Mouse (Mus musculus): ENCODE measurements around the gene Gm3646. TPM values are rescaled to one million over a fixed set of nuclear protein-coding genes. Genes with fewer than 3 reads are reported as not detected.

Gene Gm3646
- polyA plus RNA-seq, 1 experiment from 2014 or later, result 1.4 TPM

- Histone ChIP-seq H3K4me2 (replicated peaks; ENCODE audit: low read depth) (no peak overlapping the region), H3K36me3 (ENCODE audit: control insufficient read depth, insufficient read depth, low read length) (no peaks in the 10 kb centered on the region), H3K9ac (ENCODE audit: low read length) (no peak overlapping the region), H3K4me1 (replicated peaks; ENCODE audit: control insufficient read depth, insufficient read depth) (no peaks in the 10 kb centered on the region; the same call in 1 of the 2 replicates), H3K27me3 (ENCODE audit: control insufficient read depth, insufficient read depth, low read length) (no peaks in the 10 kb centered on the region), H3K9me3 (ENCODE audit: control insufficient read depth, low read length) (no peaks in the 10 kb centered on the region), H3K4me3 (ENCODE audit: low read depth, low read length) (no peak overlapping the region), H3K27ac (replicated peaks) (no peak overlapping the region)
- ATAC-seq (ENCODE audit: low FRiP score, low TSS enrichment) (no peak), DNase-seq (ENCODE audit: low spot score) (no peak)
- WGBS, result 82% methylated on average over 14 of the region's 14 CpGs
- TF ChIP-seq CTCF (IDR thresholded peaks at IDR 0.05; ENCODE audit: low read depth) (no peak), EP300 (optimal IDR thresholded peaks at IDR 0.05) (no peak)
These were observed 31.0 kb downstream of the Gm3646 start for GRCm38 (mm10) chr1:39773991-39774729.

GRCm38 (mm10) chr1:39773551-39773950 lies 31.6 kb downstream of the Gm3646 start:
- Histone ChIP-seq H3K9me3 (ENCODE audit: control insufficient read depth, low read length) (no peaks in the 10 kb centered on the region), H3K27ac (replicated peaks) (no peak overlapping the region), H3K9ac (ENCODE audit: low read length) (no peak overlapping the region), H3K36me3 (ENCODE audit: control insufficient read depth, insufficient read depth, low read length) (no peaks in the 10 kb centered on the region), H3K4me3 (ENCODE audit: low read depth, low read length) (no peak overlapping the region), H3K4me1 (replicated peaks; ENCODE audit: control insufficient read depth, insufficient read depth) (no peaks in the 10 kb centered on the region; the same call in 1 of the 2 replicates), H3K4me2 (replicated peaks; ENCODE audit: low read depth) (no peak overlapping the region), H3K27me3 (ENCODE audit: control insufficient read depth, insufficient read depth, low read length) (no peaks in the 10 kb centered on the region)
- TF ChIP-seq EP300 (optimal IDR thresholded peaks at IDR 0.05), result no peak
- TF ChIP-seq CTCF (IDR thresholded peaks at IDR 0.05; ENCODE audit: low read depth), result no peak
- ATAC-seq (ENCODE audit: low FRiP score, low TSS enrichment) (no peak), DNase-seq (ENCODE audit: low spot score) (no peak)
- WGBS, result 71% methylated on average over 5 of the region's 5 CpGs

DNA sequence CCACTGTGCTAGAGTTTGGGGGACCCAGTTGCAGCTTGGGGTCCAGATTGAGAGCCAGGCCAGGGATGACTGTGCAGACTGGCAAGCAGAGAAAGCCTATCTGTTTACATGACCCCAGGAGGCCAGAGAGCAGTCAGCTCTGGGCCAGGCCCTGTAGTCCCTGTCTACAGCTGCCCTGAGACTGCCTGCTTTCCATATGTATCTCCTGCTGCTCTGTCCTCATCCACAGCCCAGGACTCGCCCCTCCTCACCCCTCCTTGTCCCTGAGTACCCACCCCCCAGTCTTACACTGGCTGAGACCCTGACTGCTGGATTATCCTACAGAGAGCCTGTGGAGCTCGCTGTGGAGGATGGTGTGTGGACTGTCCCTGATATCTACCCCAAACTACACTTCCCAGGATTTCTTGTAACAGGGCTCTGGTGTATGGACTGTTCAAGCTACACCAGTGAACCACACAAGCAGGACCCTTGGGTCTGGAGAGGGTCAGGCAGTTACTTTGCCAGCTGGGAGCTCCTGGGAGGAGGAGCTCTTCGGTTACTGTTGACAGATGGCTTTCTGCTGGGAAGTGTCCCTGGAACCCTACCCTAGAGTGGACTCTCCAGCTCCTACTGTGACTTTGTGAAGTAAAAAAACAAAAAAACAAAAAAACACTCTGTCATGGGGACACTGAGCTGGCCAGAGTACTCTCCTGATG lies 32.6 kb downstream of the Gm3646 start:
- WGBS, result 26% methylated on average over 3 of the region's 3 CpGs
- DNase-seq (ENCODE audit: low spot score) (no peak), ATAC-seq (ENCODE audit: low FRiP score, low TSS enrichment) (0 out of 2 replicates have a peak, but pooled peaks have one; percentile 18)
- Histone ChIP-seq H3K4me3 (ENCODE audit: low read depth, low read length) (no peak overlapping the region), H3K9me3 (ENCODE audit: control insufficient read depth, low read length) (no peaks in the 10 kb centered on the region), H3K27ac (replicated peaks) (no peak overlapping the region), H3K9ac (ENCODE audit: low read length) (no peak overlapping the region), H3K4me1 (replicated peaks; ENCODE audit: control insufficient read depth, insufficient read depth) (no peaks in the 10 kb centered on the region; the same call in 1 of the 2 replicates), H3K27me3 (ENCODE audit: control insufficient read depth, insufficient read depth, low read length) (no peaks in the 10 kb centered on the region), H3K4me2 (replicated peaks; ENCODE audit: low read depth) (no peak overlapping the region), H3K36me3 (ENCODE audit: control insufficient read depth, insufficient read depth, low read length) (no peaks in the 10 kb centered on the region)
- no peak for TF ChIP-seq EP300 (optimal IDR thresholded peaks at IDR 0.05)
- no peak for TF ChIP-seq CTCF (IDR thresholded peaks at IDR 0.05; ENCODE audit: low read depth)

- no peaks in the 10 kb centered on the region; the same call in 1 of the 2 replicates for H3K4me1 ChIP-seq (replicated peaks; ENCODE audit: control insufficient read depth, insufficient read depth)
- H3K27ac ChIP-seq (replicated peaks), result no peak overlapping the region
- H3K27me3 ChIP-seq (ENCODE audit: control insufficient read depth, insufficient read depth, low read length), result no peaks in the 10 kb centered on the region
- DNase-seq (ENCODE audit: low spot score) (no peak), ATAC-seq (ENCODE audit: low FRiP score, low TSS enrichment) (no peak; the same call in 1 of the 2 replicates)
- H3K4me3 ChIP-seq (ENCODE audit: low read depth, low read length), result no peak overlapping the region
- TF ChIP-seq CTCF (IDR thresholded peaks at IDR 0.05; ENCODE audit: low read depth), result 0 out of 2 replicates have a peak, but pooled peaks have one; percentile 8
- no peak for TF ChIP-seq EP300 (optimal IDR thresholded peaks at IDR 0.05)
- no peaks in the 10 kb centered on the region for H3K36me3 ChIP-seq (ENCODE audit: control insufficient read depth, insufficient read depth, low read length)
- WGBS, result 47% methylated on average over 5 of the region's 5 CpGs
- no peak overlapping the region for H3K4me2 ChIP-seq (replicated peaks; ENCODE audit: low read depth)
- no peak overlapping the region for H3K9ac ChIP-seq (ENCODE audit: low read length)
- H3K9me3 ChIP-seq (ENCODE audit: control insufficient read depth, low read length), result no peaks in the 10 kb centered on the region
These were observed 34.7 kb downstream of the Gm3646 start for GRCm38 (mm10) chr1:39770436-39770835.

GRCm38 (mm10) chr1:39768017-39768416 lies 37.1 kb downstream of the Gm3646 start:
- H3K9ac ChIP-seq (ENCODE audit: low read length), result no peak overlapping the region
- WGBS, result 83% methylated on average over 3 of the region's 3 CpGs

More at GRCm38 (mm10) chr1:39768017-39768416, 37.1 kb downstream of the Gm3646 start:
- Histone ChIP-seq H3K4me1 (replicated peaks; ENCODE audit: control insufficient read depth, insufficient read depth) (no peaks in the 10 kb centered on the region; the same call in 1 of the 2 replicates), H3K9me3 (ENCODE audit: control insufficient read depth, low read length) (no peaks in the 10 kb centered on the region), H3K4me2 (replicated peaks; ENCODE audit: low read depth) (no peak overlapping the region), H3K4me3 (ENCODE audit: low read depth, low read length) (no peak overlapping the region), H3K27ac (replicated peaks) (no peak overlapping the region), H3K36me3 (ENCODE audit: control insufficient read depth, insufficient read depth, low read length) (no peaks in the 10 kb centered on the region), H3K27me3 (ENCODE audit: control insufficient read depth, insufficient read depth, low read length) (no peaks in the 10 kb centered on the region)
- no peak for DNase-seq (ENCODE audit: low spot score)
- no peak for TF ChIP-seq EP300 (optimal IDR thresholded peaks at IDR 0.05)
- no peak for ATAC-seq (ENCODE audit: low FRiP score, low TSS enrichment)
